Mouse (Mus musculus): ENCODE results near the gene Gabrr3.

The Gabrr3 gene

DNA sequence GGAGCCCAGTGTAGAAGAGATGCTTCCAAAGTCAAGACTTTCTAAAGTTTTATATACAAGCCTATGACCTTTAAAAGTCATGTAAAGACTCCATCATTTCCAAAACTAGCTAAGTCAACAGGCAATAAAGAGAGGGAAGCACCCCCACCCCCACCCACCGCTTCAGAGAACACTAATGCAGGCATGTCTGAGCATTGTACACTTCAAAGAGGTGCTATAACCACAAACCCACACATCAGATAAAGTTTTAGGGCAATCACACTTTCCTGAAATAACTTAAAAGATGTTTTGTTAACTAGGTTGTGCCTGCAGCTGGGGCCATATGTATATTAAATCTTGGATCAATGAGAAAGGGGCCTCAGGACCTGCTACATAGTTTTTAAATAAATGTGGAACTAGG lies 62.7 kb downstream of the Gabrr3 start:
- no peak for DNase-seq (ENCODE audit: low spot score in 2 of 2)

DNA sequence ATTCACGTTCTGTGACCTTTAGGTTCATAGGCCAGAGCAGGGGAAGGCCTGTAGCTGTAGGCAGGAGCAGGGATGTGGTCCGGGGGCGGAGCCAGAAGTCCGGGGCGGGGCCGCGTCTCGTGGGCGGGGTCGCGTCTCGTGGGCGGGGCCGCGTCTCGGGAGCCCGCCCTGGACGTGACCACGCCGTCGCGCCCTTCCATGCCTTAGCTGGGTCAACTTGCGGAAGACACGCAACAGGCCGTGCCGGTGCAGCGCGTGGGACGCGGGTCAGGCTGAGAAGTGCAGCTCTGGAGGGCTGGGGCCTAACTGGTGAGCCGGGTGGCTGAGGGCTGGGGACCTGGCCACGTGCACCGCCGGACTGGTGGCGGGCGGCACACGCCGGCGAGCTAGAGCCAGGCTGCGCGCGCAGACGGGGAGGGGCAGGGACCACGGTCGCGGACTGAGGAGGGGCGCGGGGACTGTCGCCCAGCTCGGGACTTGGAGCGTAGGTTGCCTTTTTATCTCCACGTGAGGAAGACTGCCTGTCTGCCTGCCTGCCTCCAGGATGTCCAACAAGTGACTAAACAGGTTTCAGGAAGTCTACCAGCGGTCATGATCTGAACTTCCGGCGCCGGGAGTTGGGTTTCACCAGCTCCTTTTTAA lies 64.6 kb downstream of the Gabrr3 start, which contains the start of gene Riox2:
TSS of gene Riox2 (plus strand) at position 139 of the 642 bp plus-strand sequence.
- DNase-seq (ENCODE audit: low spot score in 2 of 2) = peak; percentile 73 to 77

DNA sequence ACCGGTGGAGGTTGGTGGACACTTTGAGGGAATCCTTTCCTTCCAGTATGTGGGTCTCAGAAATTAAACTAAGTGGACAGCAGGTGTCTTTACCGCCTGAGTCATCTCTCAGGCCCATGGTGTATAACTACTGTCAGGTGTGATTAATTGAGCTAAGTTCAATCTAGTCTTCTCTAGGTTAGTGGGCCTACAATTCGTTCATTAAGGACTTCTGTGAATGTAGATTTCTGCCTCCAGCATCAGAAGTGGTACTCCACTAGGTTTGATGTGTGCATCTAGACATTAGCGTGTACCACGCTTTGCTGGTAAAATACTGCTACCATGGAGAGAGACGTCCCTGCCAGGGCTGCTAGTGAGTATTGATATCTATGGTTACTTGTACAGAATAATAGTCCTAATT lies 65.4 kb downstream of the Gabrr3 start:
- DNase-seq (ENCODE audit: low spot score in 2 of 2) = no peak

DNA sequence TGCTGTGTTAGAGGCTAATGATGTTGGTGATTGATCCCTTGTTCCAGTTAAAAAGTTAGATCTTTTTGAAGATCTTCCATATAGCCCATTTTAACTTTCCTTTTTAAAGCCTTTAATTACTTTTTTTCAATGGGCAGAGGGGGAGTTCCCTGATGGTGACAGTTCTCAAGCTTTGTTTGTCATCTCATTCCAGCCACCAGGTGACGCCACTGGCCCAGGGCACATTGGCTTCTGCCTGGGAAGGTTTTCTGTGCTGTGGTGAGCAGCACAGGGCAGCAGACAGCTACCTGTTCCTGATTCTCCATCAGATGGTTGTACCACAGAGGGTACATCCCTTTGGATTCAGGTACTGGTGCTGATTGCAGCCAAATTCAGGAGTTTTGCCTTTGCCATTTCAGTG lies 67.7 kb downstream of the Gabrr3 start:
- peak; percentile 60 to 62 for DNase-seq (ENCODE audit: low spot score in 2 of 2)

DNA sequence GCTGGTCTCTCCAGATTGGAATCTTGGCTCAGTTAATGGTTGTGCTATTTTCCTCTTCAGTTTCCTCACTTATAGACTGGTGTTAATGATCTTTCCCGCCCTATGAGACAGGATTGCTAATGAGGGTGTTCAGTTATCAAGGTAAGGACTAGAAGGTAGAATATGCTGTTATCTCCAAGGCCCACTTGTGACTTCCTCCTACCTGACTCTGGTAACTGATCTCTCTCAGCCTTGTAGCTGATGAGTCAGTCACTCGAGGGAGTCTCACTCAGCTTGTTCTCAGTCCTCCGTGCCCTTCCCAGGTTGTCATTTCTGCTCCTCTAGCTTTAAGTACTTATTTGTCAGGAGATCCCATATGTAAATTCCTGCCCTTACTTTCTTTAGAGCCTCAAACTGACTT lies 70.8 kb downstream of the Gabrr3 start:
- DNase-seq (ENCODE audit: low spot score in 2 of 2) = no peak

DNA sequence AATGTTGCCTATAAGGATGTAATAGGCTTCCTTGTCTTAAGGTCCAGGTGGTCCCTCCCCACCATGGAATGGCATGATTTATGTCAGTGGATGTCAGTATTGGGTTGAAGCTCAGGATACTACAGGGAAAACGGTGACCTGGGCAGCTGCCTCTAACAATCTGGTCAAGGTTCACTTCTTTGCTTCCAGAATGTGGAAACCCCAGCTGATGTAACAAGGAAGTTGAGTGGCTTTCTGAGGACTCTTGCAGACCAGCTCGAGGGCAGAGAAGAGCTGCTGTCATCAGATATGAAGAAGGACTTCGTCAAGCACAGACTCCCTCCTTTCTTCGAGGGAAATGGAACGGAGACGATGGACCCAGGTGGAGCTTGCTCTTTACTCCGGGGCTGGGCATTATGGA lies 80.1 kb downstream of the Gabrr3 start:
- no peak for DNase-seq (ENCODE audit: low spot score in 2 of 2)

DNA sequence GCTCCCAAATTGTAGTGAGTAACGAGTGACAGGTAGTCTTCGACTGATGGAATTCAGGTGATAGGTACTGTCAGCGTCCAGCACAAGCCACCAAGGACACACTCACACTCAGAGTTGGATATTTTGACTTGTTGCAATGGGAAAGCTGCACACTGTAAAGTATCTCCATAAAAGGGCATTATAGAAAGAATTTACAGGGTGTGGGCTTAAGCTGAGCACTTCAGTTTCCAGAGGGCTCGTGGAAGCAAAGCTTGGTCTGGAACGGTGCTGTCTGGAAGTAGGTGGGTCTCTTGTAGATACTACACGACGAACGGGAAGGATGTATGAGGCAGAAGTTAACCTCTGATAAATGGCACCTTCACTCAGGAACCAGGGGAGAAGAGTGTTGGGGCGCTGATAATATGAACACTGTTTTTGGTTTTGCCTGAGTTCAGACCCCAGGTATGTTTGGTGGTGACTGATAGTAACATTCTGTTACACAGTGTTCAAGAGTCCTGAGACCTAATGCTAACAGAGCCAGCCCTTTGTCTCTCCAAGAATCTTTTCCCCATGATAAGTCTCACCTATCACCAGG lies 80.9 kb downstream of the Gabrr3 start:
- DNase-seq (ENCODE audit: low spot score in 2 of 2) = no peak

DNA sequence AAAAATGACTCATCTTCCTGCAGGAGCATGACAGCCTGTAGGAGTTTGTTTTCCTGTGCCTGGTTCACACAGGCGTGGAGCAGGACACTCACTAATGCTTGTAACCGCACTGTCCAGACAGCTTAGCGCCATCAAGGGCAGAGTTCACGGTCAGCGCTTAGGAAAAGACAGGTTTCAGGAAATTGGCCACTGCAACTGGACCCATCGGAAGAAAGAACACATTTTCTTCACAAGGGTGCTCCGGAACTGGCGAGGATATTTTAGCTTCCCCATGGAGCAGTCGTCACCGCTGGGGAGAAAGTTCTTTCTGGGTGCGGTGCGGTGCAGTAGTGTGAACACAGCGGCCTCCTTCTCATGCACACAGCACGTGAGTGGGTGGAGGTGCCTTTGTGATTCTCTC lies 86.1 kb downstream of the Gabrr3 start:
- DNase-seq (ENCODE audit: low spot score in 2 of 2) = no peak

DNA sequence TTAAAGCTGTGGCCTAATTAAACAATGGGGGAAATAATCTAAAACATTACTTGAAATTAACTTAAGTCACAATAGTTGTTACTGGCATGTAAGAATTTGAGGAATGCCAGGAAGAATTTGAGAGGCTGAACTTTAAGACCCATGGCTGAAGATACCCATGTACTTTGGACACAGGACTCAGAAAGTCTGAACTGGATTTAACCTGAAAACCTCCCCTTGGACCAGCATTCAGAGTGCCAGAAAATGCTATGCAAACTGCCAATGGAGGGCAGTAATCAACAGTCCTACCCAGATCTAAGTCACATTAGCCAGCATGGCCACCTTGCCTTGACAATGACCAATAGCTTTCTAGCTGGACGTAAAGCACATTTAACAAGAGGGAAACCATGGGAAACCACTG lies 90.8 kb downstream of the Gabrr3 start:
- DNase-seq (ENCODE audit: low spot score in 2 of 2) = no peak

DNA sequence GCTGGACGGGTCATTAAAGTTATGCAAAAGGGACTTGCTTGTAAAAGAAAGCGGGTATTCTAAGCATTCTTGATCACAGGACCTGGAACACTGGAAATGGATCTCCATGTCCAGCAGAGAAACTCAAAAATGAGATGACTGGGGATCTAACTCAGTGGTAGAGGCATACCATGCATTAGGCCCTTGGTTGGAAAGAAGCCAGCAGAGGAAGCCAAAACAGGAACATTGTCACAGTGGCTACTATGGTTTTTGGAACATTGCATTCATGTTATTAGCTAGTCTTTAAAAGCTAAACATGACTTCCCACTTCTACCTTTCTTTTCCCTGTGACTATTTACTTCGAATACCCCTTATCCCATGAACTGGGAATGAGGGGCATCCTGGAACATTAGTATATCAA lies 92.0 kb downstream of the Gabrr3 start:
- DNase-seq (ENCODE audit: low spot score in 2 of 2) = no peak

DNA sequence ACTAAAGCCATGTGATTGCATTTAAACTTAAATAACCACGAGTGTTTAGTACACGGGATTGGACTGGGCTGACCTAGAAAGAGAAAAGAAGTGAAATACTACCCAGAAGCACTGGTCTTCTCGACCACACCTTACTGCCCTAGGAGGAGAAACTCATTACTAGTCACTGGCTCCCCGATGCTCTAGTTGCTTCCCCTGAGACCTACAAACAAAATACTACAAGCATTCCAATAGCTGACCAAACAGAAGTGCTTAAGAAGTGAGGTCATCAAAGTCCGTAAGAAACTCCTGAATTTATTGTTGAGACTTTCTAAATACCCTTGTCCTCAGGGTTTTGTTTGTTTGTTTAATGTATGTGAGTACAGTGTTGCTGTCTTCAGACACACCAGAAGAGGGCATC lies 102.7 kb downstream of the Gabrr3 start:
- DNase-seq (ENCODE audit: low spot score in 2 of 2) = no peak

Measured in frontal cortex, postnatal 36 days (tissue).